Mouse (Mus musculus) kidney, adult 2 months (tissue): Measurements from ENCODE around the gene Gm20662. TPM values are rescaled to one million over a fixed set of nuclear protein-coding genes. Genes with fewer than 3 reads are reported as not detected.

ENCODE experiments used
- DNase-seq: peaks from one replicate; pipeline ENCODE4 v3.0.0; 2021
- H3K27ac ChIP-seq: fragments of 200-500 bp; 2 replicates; pipeline ENCODE4 v1.5.1; 2012; ENCODE audit warnings: low read depth, low read length, control low read depth, inconsistent platforms; ENCODE audit not compliant: insufficient read depth
- H3K27me3 ChIP-seq: fragments of 200-500 bp; replicated peaks from 2 replicates; pipeline ENCODE4 v1.6.1; 2012; ENCODE audit warnings: mild to moderate bottlenecking, moderate library complexity, low read length, inconsistent platforms; ENCODE audit not compliant: control insufficient read depth, insufficient read depth
- H3K36me3 ChIP-seq: fragments of 200-500 bp; 2 replicates; pipeline ENCODE4 v1.6.1; 2012; ENCODE audit warnings: mild to moderate bottlenecking, moderate library complexity, low read length, inconsistent platforms; ENCODE audit not compliant: control insufficient read depth, insufficient read depth
- H3K4me1 ChIP-seq: fragments of 200-500 bp; 2 replicates; pipeline ENCODE4 v1.6.1; 2011; ENCODE audit warnings: low read length; ENCODE audit not compliant: control insufficient read depth, insufficient read depth
- H3K4me3 ChIP-seq: fragments of 200-500 bp; 2 replicates; pipeline ENCODE4 v1.5.1; 2011; ENCODE audit warnings: mild to moderate bottlenecking, low read depth, low read length, control low read depth; ENCODE audit not compliant: insufficient read depth
- CTCF ChIP-seq: fragments of 200-500 bp; conservative IDR thresholded peaks from 2 replicates; pipeline ENCODE4 v1.5.1; 2011; ENCODE audit warnings: low read depth, mild to moderate bottlenecking, control low read depth, low read length, moderate library complexity, mixed read lengths; ENCODE audit not compliant: insufficient read depth, insufficient read length
- POLR2A ChIP-seq: fragments of 200-500 bp; IDR thresholded peaks from one replicate; pipeline ENCODE4 v1.6.1; 2011; ENCODE audit warnings: low read depth, low read length, control low read depth
- WGBS: fragments of 180-500 bp; shearing (Covaris S2); methylation state at CpG from one replicate; pipeline ENCODE4 v1.1.7; 2018; 5-methylcytosine and 5-hydroxymethylcytosine counted together
- polyA plus RNA-seq: library from polyadenylated mRNA; depleted of rRNA; stranded (reverse); fragments of >200 nt; gene quantifications from 2 replicates; pipeline ENCODE4 v1.2.3, GENCODE M21; 2012

Gm20662 gene
- polyA plus RNA-seq, 1 experiment, result 0.55 TPM

GRCm38 (mm10) chr9:108065491-108066011, 69.4 kb downstream of the Gm20662 start:
- Histone ChIP-seq H3K27ac (no peak overlapping the region), H3K4me1 (no peaks in the 10 kb centered on the region), H3K27me3 (no peaks in the 10 kb centered on the region), H3K36me3 (no peaks in the 10 kb centered on the region), H3K4me3 (no peak overlapping the region)
- WGBS, result 41% methylated on average over 5 of the region's 5 CpGs
- peak; percentile 68 for DNase-seq
- peak; percentile 73 for TF ChIP-seq CTCF
- no peak for TF ChIP-seq POLR2A

- H3K27ac ChIP-seq, result no peak overlapping the region
- TF ChIP-seq POLR2A (no peak), CTCF (no peak)
- no peaks in the 10 kb centered on the region for H3K4me1 ChIP-seq
- no peak for DNase-seq
- WGBS, result 84% methylated on average over 7 of the region's 7 CpGs
- no peaks in the 10 kb centered on the region for H3K36me3 ChIP-seq
- H3K27me3 ChIP-seq, result no peaks in the 10 kb centered on the region
- H3K4me3 ChIP-seq, result no peak overlapping the region
Observed at GRCm38 (mm10) chr9:108067199-108067598, 71.0 kb downstream of the Gm20662 start.

GRCm38 (mm10) chr9:108067900-108068299, 71.8 kb downstream of the Gm20662 start:
- DNase-seq, result peak; percentile 87
- H3K27ac ChIP-seq, result no peak overlapping the region
- no peak overlapping the region for H3K4me3 ChIP-seq
- no peaks in the 10 kb centered on the region for H3K4me1 ChIP-seq
- H3K27me3 ChIP-seq, result no peaks in the 10 kb centered on the region
- 21% methylated on average over 8 of the region's 8 CpGs for WGBS
- TF ChIP-seq CTCF (peak; percentile 96), POLR2A (no peak)
- H3K36me3 ChIP-seq, result no peaks in the 10 kb centered on the region

GRCm38 (mm10) chr9:108069007-108069406, 72.9 kb downstream of the Gm20662 start:
- WGBS, result 95% methylated on average over 9 of the region's 9 CpGs
- no peaks in the 10 kb centered on the region for H3K4me1 ChIP-seq
- no peaks in the 10 kb centered on the region for H3K27me3 ChIP-seq
- TF ChIP-seq CTCF (no peak), POLR2A (no peak)
- H3K27ac ChIP-seq, result no peak overlapping the region
- no peak for DNase-seq
- no peaks in the 10 kb centered on the region for H3K36me3 ChIP-seq
- H3K4me3 ChIP-seq, result no peak overlapping the region

- Histone ChIP-seq H3K4me1 (no peaks in the 10 kb centered on the region), H3K36me3 (no peaks in the 10 kb centered on the region), H3K27ac (no peak overlapping the region), H3K27me3 (no peaks in the 10 kb centered on the region), H3K4me3 (no peak overlapping the region)
- no peak for DNase-seq
- WGBS, result 79% methylated on average over 7 of the region's 7 CpGs
- no peak for TF ChIP-seq POLR2A
- no peak for TF ChIP-seq CTCF
Observed at GRCm38 (mm10) chr9:108069529-108069928, 73.4 kb downstream of the Gm20662 start.

GRCm38 (mm10) chr9:108071801-108072200, 75.7 kb downstream of the Gm20662 start:
- Histone ChIP-seq H3K27ac (no peak overlapping the region), H3K36me3 (no peaks in the 10 kb centered on the region), H3K4me3 (no peak overlapping the region), H3K27me3 (no peaks in the 10 kb centered on the region), H3K4me1 (no peaks in the 10 kb centered on the region)
- TF ChIP-seq CTCF, result no peak
- no peak for TF ChIP-seq POLR2A
- no peak for DNase-seq
- WGBS, result 91% methylated on average over 4 of the region's 4 CpGs

GRCm38 (mm10) chr9:108072481-108072924, 76.4 kb downstream of the Gm20662 start:
- no peaks in the 10 kb centered on the region for H3K27me3 ChIP-seq
- 73% methylated on average over 9 of the region's 9 CpGs for WGBS
- no peaks in the 10 kb centered on the region for H3K36me3 ChIP-seq
- no peak overlapping the region for H3K4me3 ChIP-seq
- no peak for DNase-seq
- TF ChIP-seq POLR2A (no peak), CTCF (no peak)
- H3K27ac ChIP-seq, result no peak overlapping the region
- no peaks in the 10 kb centered on the region for H3K4me1 ChIP-seq
